Mouse (Mus musculus) cerebellum, adult 8-10 months (tissue): Measurements from ENCODE around the gene Gm266.
A peak's percentile ranks its signal among the peaks of the same experiment; 100 is the strongest.
"Not testable (repeated sequence)": the region's sequence is repeated elsewhere in the genome, so short reads cannot be mapped to it uniquely, and the experiment has no call there.

Experiments used
- DNase-seq: peaks from one replicate; pipeline ENCODE4 v3.0.0; 2022

The Gm266 gene

GRCm38 (mm10) chr12:111485652-111486306 lies at the start of gene Gm266:
Gene Gm266 (minus strand): TSS chr12:111485823.
- no peak for DNase-seq

GRCm38 (mm10) chr12:111535281-111535680 lies 49.7 kb upstream of the Gm266 start:
- DNase-seq: no peak

GRCm38 (mm10) chr12:111533096-111533794 lies 47.6 kb upstream of the Gm266 start:
- DNase-seq: no peak

- DNase-seq: no peak
Observed at GRCm38 (mm10) chr12:111529192-111529591, 43.6 kb upstream of the Gm266 start.

- DNase-seq: no peak
Observed at GRCm38 (mm10) chr12:111527643-111528281, 42.1 kb upstream of the Gm266 start.

- no peak for DNase-seq
Observed at GRCm38 (mm10) chr12:111524883-111525282, 39.3 kb upstream of the Gm266 start.

- no peak for DNase-seq
Observed at GRCm38 (mm10) chr12:111524469-111524868, 38.8 kb upstream of the Gm266 start.

- no peak for DNase-seq
Observed at GRCm38 (mm10) chr12:111520994-111521393, 35.4 kb upstream of the Gm266 start.

- no peak for DNase-seq
Observed at GRCm38 (mm10) chr12:111519821-111520220, 34.2 kb upstream of the Gm266 start.

- DNase-seq: no peak
Observed at GRCm38 (mm10) chr12:111518391-111518790, 32.8 kb upstream of the Gm266 start.

GRCm38 (mm10) chr12:111517901-111518300 lies 32.3 kb upstream of the Gm266 start:
- DNase-seq: no peak

- DNase-seq: no peak
Observed at GRCm38 (mm10) chr12:111516826-111517225, 31.2 kb upstream of the Gm266 start.

- no peak for DNase-seq
Observed at GRCm38 (mm10) chr12:111515920-111516319, 30.3 kb upstream of the Gm266 start.

GRCm38 (mm10) chr12:111514874-111515649 lies 29.4 kb upstream of the Gm266 start:
- no peak for DNase-seq

- DNase-seq: no peak
Observed at GRCm38 (mm10) chr12:111514231-111514792, 28.7 kb upstream of the Gm266 start.

GRCm38 (mm10) chr12:111513673-111514072 lies 28.1 kb upstream of the Gm266 start:
- DNase-seq: no peak

- no peak for DNase-seq
Observed at GRCm38 (mm10) chr12:111512572-111513063, 27.0 kb upstream of the Gm266 start.

- not testable (repeated sequence) for DNase-seq
Observed at GRCm38 (mm10) chr12:111508438-111508837, 22.8 kb upstream of the Gm266 start.

GRCm38 (mm10) chr12:111507962-111508361 lies 22.3 kb upstream of the Gm266 start:
- DNase-seq: no peak

GRCm38 (mm10) chr12:111507001-111507400 lies 21.4 kb upstream of the Gm266 start:
- DNase-seq: no peak

GRCm38 (mm10) chr12:111504904-111505303 lies 19.3 kb upstream of the Gm266 start:
- DNase-seq: peak; percentile 96

GRCm38 (mm10) chr12:111503571-111503970 lies 17.9 kb upstream of the Gm266 start:
- DNase-seq: no peak
